Mouse (Mus musculus): ENCODE data around the gene Pm20d1. TPM values are rescaled to one million over a fixed set of nuclear protein-coding genes. Genes with fewer than 3 reads are reported as not detected.

The Pm20d1 gene
- total and polyA plus RNA-seq, 3 experiments, result not detected

- H3K79me2 ChIP-seq (ENCODE audit: control insufficient read depth, insufficient read depth, low read length, poor library complexity), result peaks cover 1% of the 10 kb centered on the region; the same call in 1 of the 2 replicates
- peak overlapping the region; percentile 86 to 87 for H3K4me3 ChIP-seq (ENCODE audit: control insufficient read depth in 1 of 2, insufficient read depth in 1 of 2, low read depth in 2 of 2, low read length in 2 of 2)
- H3K9ac ChIP-seq (ENCODE audit: control insufficient read depth, low read depth, low read length, poor library complexity, severe bottlenecking), result peak overlapping the region; percentile 88
- H3K9me3 ChIP-seq (replicated peaks; ENCODE audit: insufficient read depth, low read length), result no peaks in the 10 kb centered on the region
- peaks cover 0 to 6% of the 10 kb centered on the region in 2 experiments; a peak in 2 of 4 replicates for H3K36me3 ChIP-seq (ENCODE audit: control insufficient read depth in 1 of 2, insufficient read depth in 2 of 2, low read length in 2 of 2)
- DNase-seq (ENCODE audit: low read depth, low spot score), result peak; percentile 95
- H3K27ac ChIP-seq (ENCODE audit: control insufficient read depth, low read depth, low read length), result peak overlapping the region; percentile 48
- peaks cover 6 to 7% of the 10 kb centered on the region in 2 experiments for H3K27me3 ChIP-seq (ENCODE audit: control insufficient read depth in 1 of 2, insufficient read depth in 2 of 2, low read length in 2 of 2)
- peaks cover 4 to 12% of the 10 kb centered on the region in 2 experiments; a peak in 3 of 4 replicates for H3K4me1 ChIP-seq (ENCODE audit: control insufficient read depth in 1 of 2, insufficient read depth in 2 of 2, low read length in 2 of 2)
- TF ChIP-seq USF1 (IDR thresholded peaks at IDR 0.05; ENCODE audit: low read depth, low read length), result no peak
- TF ChIP-seq BHLHE40 (IDR thresholded peaks at IDR 0.05; ENCODE audit: borderline replicate concordance, low read depth, low read length), result peak; percentile 88; the same call in 1 of the 2 replicates
- no peak for TF ChIP-seq MAFK (IDR thresholded peaks at IDR 0.05; ENCODE audit: borderline replicate concordance, low read depth, low read length)
- peak; percentile 66 for TF ChIP-seq CHD2 (IDR thresholded peaks at IDR 0.05; ENCODE audit: low read length)
- no peak for TF ChIP-seq ZC3H11A (IDR thresholded peaks at IDR 0.05; ENCODE audit: low read depth, low read length)
- TF ChIP-seq RCOR1 (IDR thresholded peaks at IDR 0.05; ENCODE audit: low read depth, low read length), result no peak
- no peak for TF ChIP-seq GABPA (IDR thresholded peaks at IDR 0.05; ENCODE audit: low read depth, low read length)
- TF ChIP-seq NELFE (IDR thresholded peaks at IDR 0.05; ENCODE audit: low read depth, low read length), result peak; percentile 77
- TF ChIP-seq MYB (IDR thresholded peaks at IDR 0.05; ENCODE audit: low read depth, low read length), result no peak
- no peak for TF ChIP-seq UBTF (IDR thresholded peaks at IDR 0.05; ENCODE audit: borderline replicate concordance, insufficient read depth, low read depth, low read length)
- peak; percentile 56; the same call in 1 of the 2 replicates for TF ChIP-seq TCF12 (IDR thresholded peaks at IDR 0.05; ENCODE audit: low read depth, low read length)
- no peak for TF ChIP-seq JUND (IDR thresholded peaks at IDR 0.05; ENCODE audit: low read depth, low read length)
- peak; percentile 56 for TF ChIP-seq HCFC1 (IDR thresholded peaks at IDR 0.05; ENCODE audit: low read depth, low read length)
- TF ChIP-seq ETS1 (IDR thresholded peaks at IDR 0.05; ENCODE audit: low read depth, low read length), result no peak; the same call in 1 of the 2 replicates
- TF ChIP-seq NRF1 (IDR thresholded peaks at IDR 0.05; ENCODE audit: insufficient read depth, low read depth, low read length, poor library complexity, severe bottlenecking), result 0 out of 2 replicates have a peak, but pooled peaks have one; percentile 20
- no peak; the same call in 1 of the 2 replicates for TF ChIP-seq ZMIZ1 (IDR thresholded peaks at IDR 0.05; ENCODE audit: low read depth, low read length)
- TF ChIP-seq EP300 (IDR thresholded peaks at IDR 0.05; ENCODE audit: low read depth in 1 of 2, low read length in 2 of 2), result no peak
- TF ChIP-seq MAZ (IDR thresholded peaks at IDR 0.05; ENCODE audit: low read depth, low read length), result peak; percentile 84; the same call in 1 of the 2 replicates
- TF ChIP-seq SIN3A (IDR thresholded peaks at IDR 0.05; ENCODE audit: low read length), result 0 out of 2 replicates have a peak, but pooled peaks have one; percentile 49
- TF ChIP-seq MXI1 (IDR thresholded peaks at IDR 0.05; ENCODE audit: low read depth, low read length), result peak; percentile 64
- TF ChIP-seq ZNF384 (IDR thresholded peaks at IDR 0.05; ENCODE audit: low read depth, low read length), result no peak
- TF ChIP-seq POLR2A (IDR thresholded peaks at IDR 0.05; ENCODE audit: control insufficient read depth in 1 of 2, insufficient read depth in 1 of 2, low read depth in 1 of 2, low read length in 2 of 2, poor library complexity in 1 of 2), result peak; percentile 67 to 84
- no peak for TF ChIP-seq KAT2A (conservative IDR thresholded peaks at IDR 0.05; ENCODE audit: low read depth, low read length)
- no peak for TF ChIP-seq CTCF (IDR thresholded peaks at IDR 0.05 in 2 of 3, conservative IDR thresholded peaks at IDR 0.05 in 1 of 3; ENCODE audit: control insufficient read depth in 1 of 3, insufficient read depth in 1 of 3, low read depth in 2 of 3, low read length in 3 of 3, poor library complexity in 1 of 3, severe bottlenecking in 1 of 3)
- no peak for TF ChIP-seq SMC3 (IDR thresholded peaks at IDR 0.05; ENCODE audit: low read depth, low read length)
- peak; percentile 89 for TF ChIP-seq TBP (IDR thresholded peaks at IDR 0.05; ENCODE audit: low read depth, low read length)
- TF ChIP-seq GATA1 (IDR thresholded peaks at IDR 0.05; ENCODE audit: low read depth, low read length), result no peak
- no peak for TF ChIP-seq TAL1 (IDR thresholded peaks at IDR 0.05; ENCODE audit: low read length)
- TF ChIP-seq CHD1 (IDR thresholded peaks at IDR 0.05; ENCODE audit: low read depth, low read length), result no peak
- TF ChIP-seq MAX (IDR thresholded peaks at IDR 0.05; ENCODE audit: low read length), result no peak; the same call in 1 of the 2 replicates
- TF ChIP-seq ELF1 (IDR thresholded peaks at IDR 0.05; ENCODE audit: low read depth, low read length), result 0 out of 2 replicates have a peak, but pooled peaks have one; percentile 39
- no peak for TF ChIP-seq MYC (IDR thresholded peaks at IDR 0.05; ENCODE audit: low read depth, low read length)
- no peak for TF ChIP-seq RAD21 (IDR thresholded peaks at IDR 0.05; ENCODE audit: low read depth, low read length)
- TF ChIP-seq USF2 (IDR thresholded peaks at IDR 0.05; ENCODE audit: borderline replicate concordance in 1 of 2, insufficient read depth in 1 of 2, low read depth in 1 of 2, low read length in 2 of 2), result no peak
- peak; percentile 30; the same call in 1 of the 2 replicates for TF ChIP-seq POLR2AphosphoS2 (IDR thresholded peaks at IDR 0.05; ENCODE audit: low read length)
- no peak for TF ChIP-seq MEF2A (IDR thresholded peaks at IDR 0.05; ENCODE audit: extremely low read depth, insufficient replicate concordance, low read depth, low read length, poor library complexity, severe bottlenecking)
- TF ChIP-seq ZKSCAN1 (IDR thresholded peaks at IDR 0.05; ENCODE audit: low read depth, low read length), result no peak
Measured at GRCm38 (mm10) chr1:131827787-131828258, 30.6 kb downstream of the Pm20d1 start.

Measured in MEL (cell line).